Mouse (Mus musculus): ENCODE results near the gene Tmem201. TPM values are rescaled to one million over a fixed set of nuclear protein-coding genes. Genes with fewer than 3 reads are reported as not detected.
"Not testable (repeated sequence)": the region's sequence is repeated elsewhere in the genome, so short reads cannot be mapped to it uniquely, and the experiment has no call there.

Tmem201 gene
- polyA plus RNA-seq, 1 experiment from 2014 or later: 39.2 TPM

- Histone ChIP-seq H3K36me3 (ENCODE audit: insufficient read depth, low read length) (0 out of 2 replicates have a peak, but pooled peaks cover 6% of the 10 kb centered on the region), H3K9ac (replicated peaks; ENCODE audit: low read length) (no peak overlapping the region), H3K4me1 (ENCODE audit: insufficient read depth, low read length) (no peaks in the 10 kb centered on the region), H3K9me3 (ENCODE audit: low read length) (no peaks in the 10 kb centered on the region), H3K4me2 (replicated peaks; ENCODE audit: low read depth, low read length) (no peak overlapping the region), H3K27me3 (ENCODE audit: insufficient read depth, low read length) (no peaks in the 10 kb centered on the region), H3K27ac (ENCODE audit: low read length) (no peak overlapping the region), H3K4me3 (ENCODE audit: low read length) (no peak overlapping the region)
- ATAC-seq (ENCODE audit: low FRiP score, low TSS enrichment): no peak
- WGBS: 44% methylated on average over 5 of the region's 5 CpGs
These were observed 12.8 kb upstream of the Tmem201 start for GRCm38 (mm10) chr4:149750671-149751070.

GRCm38 (mm10) chr4:149749663-149750015 is 11.8 kb upstream of the Tmem201 start:
- H3K4me3 ChIP-seq (ENCODE audit: low read length); H3K4me1 ChIP-seq (ENCODE audit: insufficient read depth, low read length); H3K27me3 ChIP-seq (ENCODE audit: insufficient read depth, low read length); H3K27ac ChIP-seq (ENCODE audit: low read length); H3K9me3 ChIP-seq (ENCODE audit: low read length); H3K9ac ChIP-seq (replicated peaks; ENCODE audit: low read length); H3K4me2 ChIP-seq (replicated peaks; ENCODE audit: low read depth, low read length); H3K36me3 ChIP-seq (ENCODE audit: insufficient read depth, low read length); ATAC-seq (ENCODE audit: low FRiP score, low TSS enrichment): not testable (repeated sequence)
- WGBS: 94% methylated on average over 3 of the region's 3 CpGs

- Histone ChIP-seq H3K4me2 (replicated peaks; ENCODE audit: low read depth, low read length) (no peak overlapping the region), H3K36me3 (ENCODE audit: insufficient read depth, low read length) (0 out of 2 replicates have a peak, but pooled peaks cover 9% of the 10 kb centered on the region)
These were observed 11.3 kb upstream of the Tmem201 start for GRCm38 (mm10) chr4:149749003-149749662.

GRCm38 (mm10) chr4:149744119-149744518 is 6.3 kb upstream of the Tmem201 start:
- H3K27ac ChIP-seq (ENCODE audit: low read length): no peak overlapping the region
- peak; percentile 70; the same call in 1 of the 2 replicates for ATAC-seq (ENCODE audit: low FRiP score, low TSS enrichment)
- WGBS: 46% methylated on average over 7 of the region's 7 CpGs

More at GRCm38 (mm10) chr4:149749003-149749662, 11.3 kb upstream of the Tmem201 start:
- Histone ChIP-seq H3K27me3 (ENCODE audit: insufficient read depth, low read length) (no peaks in the 10 kb centered on the region), H3K4me3 (ENCODE audit: low read length) (no peak overlapping the region), H3K4me1 (ENCODE audit: insufficient read depth, low read length) (no peaks in the 10 kb centered on the region), H3K27ac (ENCODE audit: low read length) (no peak overlapping the region), H3K9ac (replicated peaks; ENCODE audit: low read length) (no peak overlapping the region), H3K9me3 (ENCODE audit: low read length) (no peaks in the 10 kb centered on the region)
- ATAC-seq (ENCODE audit: low FRiP score, low TSS enrichment): no peak
- 53% methylated on average over 18 of the region's 18 CpGs for WGBS

GRCm38 (mm10) chr4:149742011-149742530 is 4.2 kb upstream of the Tmem201 start:
- Histone ChIP-seq H3K9ac (replicated peaks; ENCODE audit: low read length) (no peak overlapping the region), H3K36me3 (ENCODE audit: insufficient read depth, low read length) (peaks cover 16% of the 10 kb centered on the region), H3K4me1 (ENCODE audit: insufficient read depth, low read length) (peaks cover 8% of the 10 kb centered on the region), H3K4me3 (ENCODE audit: low read length) (no peak overlapping the region), H3K27me3 (ENCODE audit: insufficient read depth, low read length) (no peaks in the 10 kb centered on the region), H3K9me3 (ENCODE audit: low read length) (no peaks in the 10 kb centered on the region), H3K4me2 (replicated peaks; ENCODE audit: low read depth, low read length) (no peak overlapping the region), H3K27ac (ENCODE audit: low read length) (no peak overlapping the region)
- ATAC-seq (ENCODE audit: low FRiP score, low TSS enrichment): no peak
- WGBS: 92% methylated on average over 14 of the region's 14 CpGs

More at GRCm38 (mm10) chr4:149744119-149744518, 6.3 kb upstream of the Tmem201 start:
- no peak overlapping the region for H3K4me3 ChIP-seq (ENCODE audit: low read length)
- no peak overlapping the region for H3K4me2 ChIP-seq (replicated peaks; ENCODE audit: low read depth, low read length)
- H3K27me3 ChIP-seq (ENCODE audit: insufficient read depth, low read length): no peaks in the 10 kb centered on the region
- no peak overlapping the region for H3K9ac ChIP-seq (replicated peaks; ENCODE audit: low read length)
- peaks cover 22% of the 10 kb centered on the region for H3K36me3 ChIP-seq (ENCODE audit: insufficient read depth, low read length)
- no peaks in the 10 kb centered on the region for H3K9me3 ChIP-seq (ENCODE audit: low read length)
- no peaks in the 10 kb centered on the region for H3K4me1 ChIP-seq (ENCODE audit: insufficient read depth, low read length)

- Histone ChIP-seq H3K9me3 (ENCODE audit: low read length) (no peaks in the 10 kb centered on the region), H3K36me3 (ENCODE audit: insufficient read depth, low read length) (peaks cover 16% of the 10 kb centered on the region), H3K27me3 (ENCODE audit: insufficient read depth, low read length) (no peaks in the 10 kb centered on the region), H3K9ac (replicated peaks; ENCODE audit: low read length) (no peak overlapping the region), H3K4me1 (ENCODE audit: insufficient read depth, low read length) (peaks cover 25% of the 10 kb centered on the region), H3K4me2 (replicated peaks; ENCODE audit: low read depth, low read length) (no peak overlapping the region), H3K4me3 (ENCODE audit: low read length) (no peak overlapping the region), H3K27ac (ENCODE audit: low read length) (peak overlapping the region; percentile 45; the same call in 1 of the 2 replicates)
- ATAC-seq (ENCODE audit: low FRiP score, low TSS enrichment): no peak
- WGBS: 69% methylated on average over 7 of the region's 7 CpGs
These were observed 2.5 kb upstream of the Tmem201 start for GRCm38 (mm10) chr4:149740301-149740700.

- H3K9me3 ChIP-seq (ENCODE audit: low read length): no peaks in the 10 kb centered on the region
- H3K9ac ChIP-seq (replicated peaks; ENCODE audit: low read length): no peak overlapping the region
- peaks cover 33% of the 10 kb centered on the region for H3K4me1 ChIP-seq (ENCODE audit: insufficient read depth, low read length)
- H3K4me2 ChIP-seq (replicated peaks; ENCODE audit: low read depth, low read length): no peak overlapping the region
- H3K4me3 ChIP-seq (ENCODE audit: low read length): no peak overlapping the region
- 84% methylated on average over 5 of the region's 5 CpGs for WGBS
- H3K36me3 ChIP-seq (ENCODE audit: insufficient read depth, low read length): peaks cover 13% of the 10 kb centered on the region
- H3K27me3 ChIP-seq (ENCODE audit: insufficient read depth, low read length): no peaks in the 10 kb centered on the region
- H3K27ac ChIP-seq (ENCODE audit: low read length): no peak overlapping the region
- no peak for ATAC-seq (ENCODE audit: low FRiP score, low TSS enrichment)
These were observed 1.6 kb upstream of the Tmem201 start for GRCm38 (mm10) chr4:149739478-149739877.

- Histone ChIP-seq H3K4me2 (replicated peaks; ENCODE audit: low read depth, low read length) (peak overlapping the region; percentile 99), H3K36me3 (ENCODE audit: insufficient read depth, low read length) (peaks cover 4% of the 10 kb centered on the region; the same call in 1 of the 2 replicates), H3K27ac (ENCODE audit: low read length) (no peak overlapping the region), H3K9ac (replicated peaks; ENCODE audit: low read length) (peak overlapping the region; percentile 90), H3K9me3 (ENCODE audit: low read length) (no peaks in the 10 kb centered on the region), H3K27me3 (ENCODE audit: insufficient read depth, low read length) (no peaks in the 10 kb centered on the region), H3K4me1 (ENCODE audit: insufficient read depth, low read length) (peaks cover 55% of the 10 kb centered on the region), H3K4me3 (ENCODE audit: low read length) (peak overlapping the region; percentile 88)
- no peak for ATAC-seq (ENCODE audit: low FRiP score, low TSS enrichment)
- 31% methylated on average over 4 of the region's 4 CpGs for WGBS
These were observed 1.3 kb downstream of the Tmem201 start for GRCm38 (mm10) chr4:149736581-149736980.

- H3K27ac ChIP-seq (ENCODE audit: low read length): no peak overlapping the region
- ATAC-seq (ENCODE audit: low FRiP score, low TSS enrichment): no peak
- H3K4me2 ChIP-seq (replicated peaks; ENCODE audit: low read depth, low read length): 0 out of 2 replicates have a peak overlapping the region, but pooled peaks have one; percentile 99
- H3K9ac ChIP-seq (replicated peaks; ENCODE audit: low read length): no peak overlapping the region
- no peaks in the 10 kb centered on the region for H3K27me3 ChIP-seq (ENCODE audit: insufficient read depth, low read length)
- no peaks in the 10 kb centered on the region for H3K9me3 ChIP-seq (ENCODE audit: low read length)
- H3K36me3 ChIP-seq (ENCODE audit: insufficient read depth, low read length): peaks cover 2% of the 10 kb centered on the region
- H3K4me3 ChIP-seq (ENCODE audit: low read length): no peak overlapping the region
- peaks cover 55% of the 10 kb centered on the region for H3K4me1 ChIP-seq (ENCODE audit: insufficient read depth, low read length)
- 76% methylated on average over 5 of the region's 5 CpGs for whole genome bisulfite sequencing
These were observed 2.1 kb downstream of the Tmem201 start for GRCm38 (mm10) chr4:149735624-149736250.
